Mouse (Mus musculus) mature B cell (primary cell): ENCODE measurements at regions not wholly inside any gene's neighbourhood (a gene's known extent, or its start where the extent isn't known, plus 50 kb on each side); places are given as distances from the start of the nearest gene placed in this dataset.
"Not testable (repeated sequence)": the region's sequence is repeated elsewhere in the genome, so short reads cannot be mapped to it uniquely, and the experiment has no call there.

Source experiments
- in situ Hi-C: fragments of 300-500 bp; cut with MboI; formaldehyde crosslinking; loops from 2 replicates; pipeline ENCODE4 v1.14.3; 2019

- in situ Hi-C loops: no loop called here
Measured at GRCm38 (mm10) chr1:166900028-166900427, 101.2 kb upstream of the Fam78b start.

- in situ Hi-C loops: no loop called here
Measured at GRCm38 (mm10) chr1:166900441-166901161, 100.6 kb upstream of the Fam78b start.

- in situ Hi-C loops: no loop called here
Measured at GRCm38 (mm10) chr1:166901574-166901973, 99.6 kb upstream of the Fam78b start.

- in situ Hi-C loops: no loop called here
Measured at GRCm38 (mm10) chr1:166903417-166903816, 97.8 kb upstream of the Fam78b start.

- in situ Hi-C loops: no loop called here
Measured at GRCm38 (mm10) chr1:166908231-166908805, 92.9 kb upstream of the Fam78b start.

- in situ Hi-C loops: not testable (repeated sequence)
Measured at GRCm38 (mm10) chr1:166912195-166912594, 89.0 kb upstream of the Fam78b start.

- in situ Hi-C loops: no loop called here
Measured at GRCm38 (mm10) chr1:166922911-166923712, 78.1 kb upstream of the Fam78b start.

GRCm38 (mm10) chr1:166923713-166923975, 77.6 kb upstream of the Fam78b start:
- in situ Hi-C loops: no loop called here

- in situ Hi-C loops: no loop called here
Measured at GRCm38 (mm10) chr1:166924126-166924525, 77.1 kb upstream of the Fam78b start.

GRCm38 (mm10) chr1:166926078-166926477, 75.1 kb upstream of the Fam78b start:
- in situ Hi-C loops: no loop called here

- in situ Hi-C loops: not testable (repeated sequence)
Measured at GRCm38 (mm10) chr1:166939744-166940143, 61.5 kb upstream of the Fam78b start.

GRCm38 (mm10) chr1:166940146-166941076, 60.8 kb upstream of the Fam78b start:
- in situ Hi-C loops: not testable (repeated sequence)

- in situ Hi-C loops: no loop called here
Measured at GRCm38 (mm10) chr1:166942201-166942600, 59.0 kb upstream of the Fam78b start.

GRCm38 (mm10) chr1:166944540-166944939, 56.7 kb upstream of the Fam78b start:
- in situ Hi-C loops: no loop called here

- in situ Hi-C loops: no loop called here
Measured at GRCm38 (mm10) chr1:166947844-166948702, 53.1 kb upstream of the Fam78b start.
